Mouse (Mus musculus) MEL (cell line): ENCODE results near the gene Slc7a6os.

Source experiments
- CHD2 ChIP-seq: IDR thresholded peaks from 2 replicates; pipeline ENCODE4 v1.6.1; 2011; ENCODE audit warnings: low read length, improper control_type of control experiment
- CTCF ChIP-seq, 3 experiments: IDR thresholded peaks in 2 of 3; conservative IDR thresholded peaks in 1 of 3; 2 replicates each; pipeline ENCODE4 v1.5.1; 2011 to 2012; ENCODE audit warnings: low read length in 3 of 3, low read depth in 2 of 3, mild to moderate bottlenecking in 2 of 3, improper control_type of control experiment in 1 of 3, inconsistent platforms in 1 of 3, mixed read lengths in 1 of 3, moderate library complexity in 1 of 3; ENCODE audit not compliant: control insufficient read depth in 1 of 3, insufficient read depth in 1 of 3, poor library complexity in 1 of 3, severe bottlenecking in 1 of 3
- ETS1 ChIP-seq: IDR thresholded peaks from 2 replicates; pipeline ENCODE4 v1.6.1; 2012; ENCODE audit warnings: low read depth, mild to moderate bottlenecking, inconsistent platforms, low read length, improper control_type of control experiment, moderate library complexity
- POLR2AphosphoS2 ChIP-seq: IDR thresholded peaks from 2 replicates; pipeline ENCODE4 v1.6.1; 2011; ENCODE audit warnings: low read length, improper control_type of control experiment

DNA sequence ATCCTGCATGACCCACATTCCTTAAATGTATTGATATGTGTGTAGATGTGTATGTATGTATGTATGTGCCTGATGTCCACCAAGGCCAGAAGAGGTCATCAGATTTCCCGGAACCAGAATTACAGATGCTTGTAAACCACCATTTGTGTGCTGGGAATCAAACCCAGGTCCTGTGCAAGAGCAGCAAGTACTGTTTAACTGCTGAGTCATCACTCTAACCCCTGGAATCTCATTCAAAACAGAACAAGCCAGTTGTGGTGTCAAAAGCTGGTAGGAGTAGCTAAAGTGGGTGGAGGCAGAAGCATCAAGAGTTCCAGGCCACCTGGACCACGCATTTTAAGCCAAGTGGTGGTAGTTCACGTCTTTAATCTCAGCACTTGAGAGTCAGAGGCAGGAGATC, 3.2 kb upstream of the Slc7a6os start:
- no peak for TF ChIP-seq CTCF (IDR thresholded peaks at IDR 0.05 in 2 of 3, conservative IDR thresholded peaks at IDR 0.05 in 1 of 3; ENCODE audit: control insufficient read depth in 1 of 3, insufficient read depth in 1 of 3, low read depth in 2 of 3, low read length in 3 of 3, poor library complexity in 1 of 3, severe bottlenecking in 1 of 3)
- no peak for TF ChIP-seq POLR2AphosphoS2
- no peak for TF ChIP-seq CHD2
- TF ChIP-seq ETS1 = no peak
